Mouse (Mus musculus): Measurements from ENCODE around the gene Galnt18. TPM values are rescaled to one million over a fixed set of nuclear protein-coding genes. Genes with fewer than 3 reads are reported as not detected.

Galnt18 gene
- polyA plus RNA-seq, 1 experiment from 2014 or later: 8.1 TPM

GRCm38 (mm10) chr7:111799021-111799420 lies 19.2 kb upstream of the Galnt18 start:
- Histone ChIP-seq H3K27me3 (ENCODE audit: control insufficient read depth, insufficient read depth, low read length) (no peaks in the 10 kb centered on the region), H3K9me3 (ENCODE audit: control insufficient read depth, low read length) (no peaks in the 10 kb centered on the region), H3K9ac (ENCODE audit: low read length) (no peak overlapping the region), H3K4me2 (ENCODE audit: low read depth) (no peak overlapping the region), H3K4me3 (ENCODE audit: low read depth, low read length) (no peak overlapping the region), H3K36me3 (ENCODE audit: control insufficient read depth, insufficient read depth, low read length) (no peaks in the 10 kb centered on the region), H3K4me1 (ENCODE audit: control insufficient read depth, insufficient read depth, low read length) (no peaks in the 10 kb centered on the region), H3K27ac (ENCODE audit: low read depth, low read length) (no peak overlapping the region)
- 88% methylated on average over 5 of the region's 5 CpGs for WGBS
- ATAC-seq (ENCODE audit: insufficient read depth, low FRiP score, low TSS enrichment) (no peak), DNase-seq (ENCODE audit: low spot score) (no peak)

- Histone ChIP-seq H3K4me2 (ENCODE audit: low read depth) (no peak overlapping the region), H3K4me1 (ENCODE audit: control insufficient read depth, insufficient read depth, low read length) (no peaks in the 10 kb centered on the region), H3K9ac (ENCODE audit: low read length) (no peak overlapping the region), H3K4me3 (ENCODE audit: low read depth, low read length) (no peak overlapping the region), H3K27me3 (ENCODE audit: control insufficient read depth, insufficient read depth, low read length) (no peaks in the 10 kb centered on the region), H3K9me3 (ENCODE audit: control insufficient read depth, low read length) (no peaks in the 10 kb centered on the region), H3K36me3 (ENCODE audit: control insufficient read depth, insufficient read depth, low read length) (no peaks in the 10 kb centered on the region), H3K27ac (ENCODE audit: low read depth, low read length) (no peak overlapping the region)
- 87% methylated on average over 13 of the region's 13 CpGs for WGBS
- DNase-seq (ENCODE audit: low spot score) (no peak), ATAC-seq (ENCODE audit: insufficient read depth, low FRiP score, low TSS enrichment) (no peak)
These were observed 17.7 kb upstream of the Galnt18 start for GRCm38 (mm10) chr7:111797337-111798010.

- H3K9me3 ChIP-seq (ENCODE audit: control insufficient read depth, low read length): no peaks in the 10 kb centered on the region
- H3K4me1 ChIP-seq (ENCODE audit: control insufficient read depth, insufficient read depth, low read length): no peaks in the 10 kb centered on the region
- ATAC-seq (ENCODE audit: insufficient read depth, low FRiP score, low TSS enrichment) (no peak), DNase-seq (ENCODE audit: low spot score) (no peak)
- H3K4me3 ChIP-seq (ENCODE audit: low read depth, low read length): no peak overlapping the region
- H3K4me2 ChIP-seq (ENCODE audit: low read depth): no peak overlapping the region
- no peaks in the 10 kb centered on the region for H3K36me3 ChIP-seq (ENCODE audit: control insufficient read depth, insufficient read depth, low read length)
- H3K27ac ChIP-seq (ENCODE audit: low read depth, low read length): no peak overlapping the region
- H3K27me3 ChIP-seq (ENCODE audit: control insufficient read depth, insufficient read depth, low read length): no peaks in the 10 kb centered on the region
- H3K9ac ChIP-seq (ENCODE audit: low read length): no peak overlapping the region
These were observed 15.3 kb upstream of the Galnt18 start for GRCm38 (mm10) chr7:111795059-111795458.

- Histone ChIP-seq H3K27me3 (ENCODE audit: control insufficient read depth, insufficient read depth, low read length) (no peaks in the 10 kb centered on the region), H3K9ac (ENCODE audit: low read length) (no peak overlapping the region), H3K27ac (ENCODE audit: low read depth, low read length) (no peak overlapping the region), H3K4me1 (ENCODE audit: control insufficient read depth, insufficient read depth, low read length) (no peaks in the 10 kb centered on the region), H3K4me2 (ENCODE audit: low read depth) (no peak overlapping the region), H3K4me3 (ENCODE audit: low read depth, low read length) (no peak overlapping the region), H3K36me3 (ENCODE audit: control insufficient read depth, insufficient read depth, low read length) (no peaks in the 10 kb centered on the region), H3K9me3 (ENCODE audit: control insufficient read depth, low read length) (no peaks in the 10 kb centered on the region)
- ATAC-seq (ENCODE audit: insufficient read depth, low FRiP score, low TSS enrichment) (no peak), DNase-seq (ENCODE audit: low spot score) (no peak)
- 92% methylated on average over 3 of the region's 3 CpGs for WGBS
These were observed 12.4 kb upstream of the Galnt18 start for GRCm38 (mm10) chr7:111792154-111792553.

- 50% methylated on average over 6 of the region's 6 CpGs for WGBS
- no peaks in the 10 kb centered on the region for H3K4me1 ChIP-seq (ENCODE audit: control insufficient read depth, insufficient read depth, low read length)
- no peak for ATAC-seq (ENCODE audit: insufficient read depth, low FRiP score, low TSS enrichment)
- no peaks in the 10 kb centered on the region for H3K9me3 ChIP-seq (ENCODE audit: control insufficient read depth, low read length)
- H3K9ac ChIP-seq (ENCODE audit: low read length): no peak overlapping the region
- H3K27me3 ChIP-seq (ENCODE audit: control insufficient read depth, insufficient read depth, low read length): no peaks in the 10 kb centered on the region
- H3K4me2 ChIP-seq (ENCODE audit: low read depth): no peak overlapping the region
- no peaks in the 10 kb centered on the region for H3K36me3 ChIP-seq (ENCODE audit: control insufficient read depth, insufficient read depth, low read length)
- no peak overlapping the region for H3K27ac ChIP-seq (ENCODE audit: low read depth, low read length)
- no peak for DNase-seq (ENCODE audit: low spot score)
- H3K4me3 ChIP-seq (ENCODE audit: low read depth, low read length): no peak overlapping the region
These were observed 11.6 kb upstream of the Galnt18 start for GRCm38 (mm10) chr7:111791347-111791746.

- H3K9ac ChIP-seq (ENCODE audit: low read length): no peak overlapping the region
- DNase-seq (ENCODE audit: low spot score) (no peak), ATAC-seq (ENCODE audit: insufficient read depth, low FRiP score, low TSS enrichment) (no peak)
- H3K27me3 ChIP-seq (ENCODE audit: control insufficient read depth, insufficient read depth, low read length): no peaks in the 10 kb centered on the region
- H3K4me3 ChIP-seq (ENCODE audit: low read depth, low read length): no peak overlapping the region
- H3K4me1 ChIP-seq (ENCODE audit: control insufficient read depth, insufficient read depth, low read length): no peaks in the 10 kb centered on the region
- H3K36me3 ChIP-seq (ENCODE audit: control insufficient read depth, insufficient read depth, low read length): no peaks in the 10 kb centered on the region
- no peak overlapping the region for H3K4me2 ChIP-seq (ENCODE audit: low read depth)
- WGBS: 88% methylated on average over 2 of the region's 2 CpGs
- no peaks in the 10 kb centered on the region for H3K9me3 ChIP-seq (ENCODE audit: control insufficient read depth, low read length)
- no peak overlapping the region for H3K27ac ChIP-seq (ENCODE audit: low read depth, low read length)
These were observed 8.1 kb upstream of the Galnt18 start for GRCm38 (mm10) chr7:111787921-111788320.

- H3K4me2 ChIP-seq (ENCODE audit: low read depth): no peak overlapping the region
- H3K27me3 ChIP-seq (ENCODE audit: control insufficient read depth, insufficient read depth, low read length): no peaks in the 10 kb centered on the region
- WGBS: 86% methylated on average over 8 of the region's 8 CpGs
- ATAC-seq (ENCODE audit: insufficient read depth, low FRiP score, low TSS enrichment) (no peak), DNase-seq (ENCODE audit: low spot score) (no peak)
- H3K9me3 ChIP-seq (ENCODE audit: control insufficient read depth, low read length): no peaks in the 10 kb centered on the region
- H3K9ac ChIP-seq (ENCODE audit: low read length): no peak overlapping the region
- H3K36me3 ChIP-seq (ENCODE audit: control insufficient read depth, insufficient read depth, low read length): no peaks in the 10 kb centered on the region
- no peaks in the 10 kb centered on the region for H3K4me1 ChIP-seq (ENCODE audit: control insufficient read depth, insufficient read depth, low read length)
- H3K27ac ChIP-seq (ENCODE audit: low read depth, low read length): no peak overlapping the region
- no peak overlapping the region for H3K4me3 ChIP-seq (ENCODE audit: low read depth, low read length)
These were observed 5.7 kb upstream of the Galnt18 start for GRCm38 (mm10) chr7:111785478-111785877.

- 57% methylated on average over 5 of the region's 5 CpGs for WGBS
- H3K27me3 ChIP-seq (ENCODE audit: control insufficient read depth, insufficient read depth, low read length): no peaks in the 10 kb centered on the region
- DNase-seq (ENCODE audit: low spot score): peak; percentile 72
These were observed 2.3 kb upstream of the Galnt18 start for GRCm38 (mm10) chr7:111782126-111782525.

GRCm38 (mm10) chr7:111781316-111781715 lies 1.5 kb upstream of the Galnt18 start:
- H3K9me3 ChIP-seq (ENCODE audit: control insufficient read depth, low read length): no peaks in the 10 kb centered on the region
- no peak overlapping the region for H3K4me2 ChIP-seq (ENCODE audit: low read depth)
- no peak overlapping the region for H3K27ac ChIP-seq (ENCODE audit: low read depth, low read length)
- H3K27me3 ChIP-seq (ENCODE audit: control insufficient read depth, insufficient read depth, low read length): no peaks in the 10 kb centered on the region
- H3K9ac ChIP-seq (ENCODE audit: low read length): no peak overlapping the region
- ATAC-seq (ENCODE audit: insufficient read depth, low FRiP score, low TSS enrichment): no peak
- H3K4me3 ChIP-seq (ENCODE audit: low read depth, low read length): no peak overlapping the region
- no peak for DNase-seq (ENCODE audit: low spot score)
- WGBS: 87% methylated on average over 6 of the region's 6 CpGs
- H3K36me3 ChIP-seq (ENCODE audit: control insufficient read depth, insufficient read depth, low read length): no peaks in the 10 kb centered on the region
- H3K4me1 ChIP-seq (ENCODE audit: control insufficient read depth, insufficient read depth, low read length): no peaks in the 10 kb centered on the region

More at GRCm38 (mm10) chr7:111782126-111782525, 2.3 kb upstream of the Galnt18 start:
- ATAC-seq (ENCODE audit: insufficient read depth, low FRiP score, low TSS enrichment): no peak
- Histone ChIP-seq H3K27ac (ENCODE audit: low read depth, low read length) (no peak overlapping the region), H3K9ac (ENCODE audit: low read length) (no peak overlapping the region), H3K4me3 (ENCODE audit: low read depth, low read length) (no peak overlapping the region), H3K9me3 (ENCODE audit: control insufficient read depth, low read length) (no peaks in the 10 kb centered on the region), H3K36me3 (ENCODE audit: control insufficient read depth, insufficient read depth, low read length) (no peaks in the 10 kb centered on the region), H3K4me1 (ENCODE audit: control insufficient read depth, insufficient read depth, low read length) (no peaks in the 10 kb centered on the region), H3K4me2 (ENCODE audit: low read depth) (no peak overlapping the region)
